Mouse (Mus musculus): ENCODE data around the gene Hdac9. TPM values are rescaled to one million over a fixed set of nuclear protein-coding genes. Genes with fewer than 3 reads are reported as not detected.

The Hdac9 gene
- polyA plus RNA-seq, 1 experiment from 2014 or later, result 26.1 TPM

DNA sequence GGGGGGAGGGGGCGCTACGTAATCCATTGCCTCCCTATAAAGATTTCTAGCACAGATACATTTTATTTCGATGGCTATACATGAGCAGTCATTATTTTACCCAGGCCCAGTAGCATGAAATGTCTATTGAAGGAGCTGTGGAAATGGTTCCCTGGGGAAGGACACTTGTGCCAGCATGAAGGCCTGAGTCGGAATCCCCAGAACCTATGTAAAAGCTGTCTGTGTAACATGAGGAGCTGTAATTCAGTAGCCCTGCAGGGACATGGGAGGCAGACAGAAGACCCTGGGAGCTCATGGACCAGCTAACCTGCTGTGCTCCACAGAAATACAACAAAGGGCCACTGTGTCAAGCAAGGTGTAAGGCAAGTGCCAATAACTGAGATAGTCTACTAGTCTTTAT lies 75.7 kb downstream of the Hdac9 start:
- Histone ChIP-seq H3K36me3 (no peaks in the 10 kb centered on the region), H3K9me3 (replicated peaks) (no peaks in the 10 kb centered on the region), H3K27ac (no peak overlapping the region), H3K9ac (no peak overlapping the region), H3K27me3 (no peaks in the 10 kb centered on the region), H3K4me2 (no peak overlapping the region), H3K4me3 (no peak overlapping the region), H3K4me1 (replicated peaks) (peaks cover 7% of the 10 kb centered on the region; the same call in 1 of the 2 replicates)
- 86% methylated on average over 4 of the region's 4 CpGs for WGBS
- no peak for ATAC-seq (replicated peaks; ENCODE audit: insufficient number of reproducible peaks, insufficient read depth, low FRiP score, low read depth)

DNA sequence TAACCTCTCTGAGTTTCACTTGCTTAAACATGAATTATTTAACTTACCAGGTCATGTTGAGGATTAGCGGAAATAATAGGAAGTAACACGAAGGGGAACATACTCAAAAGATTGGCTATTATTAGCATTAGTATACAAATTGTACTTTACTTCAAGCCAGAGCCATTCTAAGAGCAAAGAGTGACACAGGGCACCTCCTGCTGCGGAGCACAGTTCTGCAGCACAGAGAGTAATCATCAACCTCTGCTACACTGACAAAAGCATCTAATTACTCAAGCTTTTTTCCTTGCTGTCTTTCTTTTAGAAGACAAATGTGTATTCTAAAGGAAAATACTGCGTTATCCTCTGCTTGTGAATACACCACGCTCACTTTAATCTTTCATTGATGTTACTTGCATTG lies 79.6 kb downstream of the Hdac9 start:
- H3K4me2 ChIP-seq, result no peak overlapping the region
- no peak for ATAC-seq (replicated peaks; ENCODE audit: insufficient number of reproducible peaks, insufficient read depth, low FRiP score, low read depth)

DNA sequence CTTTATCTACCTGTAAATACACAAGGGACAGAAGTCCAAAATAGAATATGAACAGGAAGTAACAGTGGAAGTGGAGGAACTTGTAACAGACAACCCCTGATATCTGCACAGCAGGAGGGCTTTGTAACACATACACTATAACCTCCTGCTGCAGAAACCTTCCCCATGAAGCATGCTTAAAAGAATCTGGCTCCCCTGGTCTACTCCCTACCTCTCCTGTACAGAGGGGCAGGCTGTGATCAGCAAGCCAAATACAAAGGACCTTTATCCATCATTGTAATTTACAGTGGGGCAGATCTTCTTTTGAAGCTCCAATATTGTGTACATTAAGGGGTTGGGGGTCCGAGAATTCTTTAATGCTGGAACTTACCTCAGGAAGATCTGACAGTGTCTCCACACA lies 80.0 kb downstream of the Hdac9 start:
- no peak overlapping the region for H3K4me2 ChIP-seq
- H3K36me3 ChIP-seq, result no peaks in the 10 kb centered on the region
- no peak overlapping the region for H3K4me3 ChIP-seq
- no peaks in the 10 kb centered on the region for H3K27me3 ChIP-seq
- H3K27ac ChIP-seq, result no peak overlapping the region
- H3K9ac ChIP-seq, result no peak overlapping the region
- ATAC-seq (replicated peaks; ENCODE audit: insufficient number of reproducible peaks, insufficient read depth, low FRiP score, low read depth), result no peak
- peaks cover 10% of the 10 kb centered on the region for H3K4me1 ChIP-seq (replicated peaks)
- WGBS, result 78% methylated on average over 1 of the region's 1 CpGs
- no peaks in the 10 kb centered on the region for H3K9me3 ChIP-seq (replicated peaks)

More for the DNA sequence above, 79.6 kb downstream of the Hdac9 start:
- Histone ChIP-seq H3K27ac (no peak overlapping the region), H3K4me1 (replicated peaks) (peaks cover 10% of the 10 kb centered on the region), H3K9ac (no peak overlapping the region), H3K9me3 (replicated peaks) (no peaks in the 10 kb centered on the region), H3K27me3 (no peaks in the 10 kb centered on the region), H3K36me3 (no peaks in the 10 kb centered on the region), H3K4me3 (no peak overlapping the region)
- 74% methylated on average over 5 of the region's 5 CpGs for WGBS

DNA sequence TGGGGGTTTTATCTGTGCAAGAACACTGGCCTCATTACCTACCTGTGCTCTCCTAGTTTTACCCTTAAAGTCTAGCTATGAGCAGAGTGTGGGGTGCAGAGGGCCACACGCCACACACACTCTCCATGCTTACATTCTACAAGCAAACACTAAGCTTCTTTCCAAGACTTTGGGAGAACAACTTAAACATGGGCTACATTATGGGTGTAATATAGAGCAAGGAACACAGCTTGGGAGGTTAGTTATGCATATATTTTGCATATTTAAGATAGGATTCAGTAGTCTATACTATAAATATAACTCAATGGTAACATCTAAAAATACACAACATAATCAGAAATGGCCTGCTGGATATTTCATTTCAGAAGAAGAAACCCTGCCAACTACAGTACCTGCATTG lies 80.8 kb downstream of the Hdac9 start:
- Histone ChIP-seq H3K9me3 (replicated peaks) (no peaks in the 10 kb centered on the region), H3K4me3 (no peak overlapping the region), H3K4me1 (replicated peaks) (peaks cover 10% of the 10 kb centered on the region), H3K4me2 (no peak overlapping the region), H3K36me3 (no peaks in the 10 kb centered on the region), H3K27me3 (no peaks in the 10 kb centered on the region), H3K9ac (no peak overlapping the region), H3K27ac (no peak overlapping the region)
- no peak for ATAC-seq (replicated peaks; ENCODE audit: insufficient number of reproducible peaks, insufficient read depth, low FRiP score, low read depth)
- 94% methylated on average over 1 of the region's 1 CpGs for WGBS

DNA sequence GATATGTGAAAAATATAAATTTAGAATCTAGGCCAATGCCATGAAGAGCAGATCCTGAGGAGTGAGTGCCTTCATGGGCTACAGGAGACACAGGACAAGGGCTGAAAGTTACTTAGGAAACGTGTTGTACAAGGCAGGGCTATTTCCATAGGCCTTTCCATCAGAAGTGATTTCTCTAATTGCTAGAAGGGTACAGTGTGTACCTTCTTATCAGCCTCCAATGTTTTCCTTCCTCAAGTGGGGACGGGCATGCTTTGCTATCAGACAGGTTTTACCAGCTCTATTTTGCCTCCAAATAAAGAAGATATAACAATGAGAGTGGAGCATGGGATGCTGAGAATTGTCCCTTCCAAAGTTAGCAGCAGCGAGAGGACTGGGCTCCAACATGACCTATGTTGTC lies 81.4 kb downstream of the Hdac9 start:
- ATAC-seq (replicated peaks; ENCODE audit: insufficient number of reproducible peaks, insufficient read depth, low FRiP score, low read depth), result no peak
- Histone ChIP-seq H3K27me3 (no peaks in the 10 kb centered on the region), H3K4me1 (replicated peaks) (peaks cover 10% of the 10 kb centered on the region), H3K27ac (no peak overlapping the region), H3K4me3 (no peak overlapping the region), H3K9ac (no peak overlapping the region), H3K36me3 (no peaks in the 10 kb centered on the region), H3K4me2 (no peak overlapping the region), H3K9me3 (replicated peaks) (no peaks in the 10 kb centered on the region)
- 52% methylated on average over 3 of the region's 3 CpGs for WGBS

DNA sequence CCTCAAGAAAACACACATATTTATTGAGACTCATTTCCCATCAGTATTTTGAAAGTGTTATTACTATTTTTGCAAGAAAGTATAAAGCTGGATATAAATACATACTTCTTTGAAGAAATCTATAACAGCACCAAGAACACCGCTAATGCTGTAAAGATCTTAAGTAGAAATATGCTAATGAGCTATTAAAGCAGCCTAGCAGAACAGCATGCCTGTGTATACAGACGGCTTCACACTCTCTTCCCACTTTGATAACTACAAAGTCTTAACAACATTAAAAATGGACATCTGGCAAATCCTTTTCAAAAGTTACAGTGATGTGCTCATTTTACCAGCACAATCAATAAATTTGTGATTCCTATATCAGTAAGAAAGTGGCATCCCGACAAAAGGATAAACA lies 88.2 kb downstream of the Hdac9 start:
- no peaks in the 10 kb centered on the region for H3K9me3 ChIP-seq (replicated peaks)
- H3K9ac ChIP-seq, result no peak overlapping the region
- H3K27ac ChIP-seq, result no peak overlapping the region
- WGBS, result 73% methylated on average over 3 of the region's 3 CpGs
- H3K36me3 ChIP-seq, result no peaks in the 10 kb centered on the region
- ATAC-seq (replicated peaks; ENCODE audit: insufficient number of reproducible peaks, insufficient read depth, low FRiP score, low read depth), result no peak
- H3K4me3 ChIP-seq, result no peak overlapping the region
- no peaks in the 10 kb centered on the region for H3K4me1 ChIP-seq (replicated peaks)
- H3K27me3 ChIP-seq, result no peaks in the 10 kb centered on the region
- H3K4me2 ChIP-seq, result no peak overlapping the region

DNA sequence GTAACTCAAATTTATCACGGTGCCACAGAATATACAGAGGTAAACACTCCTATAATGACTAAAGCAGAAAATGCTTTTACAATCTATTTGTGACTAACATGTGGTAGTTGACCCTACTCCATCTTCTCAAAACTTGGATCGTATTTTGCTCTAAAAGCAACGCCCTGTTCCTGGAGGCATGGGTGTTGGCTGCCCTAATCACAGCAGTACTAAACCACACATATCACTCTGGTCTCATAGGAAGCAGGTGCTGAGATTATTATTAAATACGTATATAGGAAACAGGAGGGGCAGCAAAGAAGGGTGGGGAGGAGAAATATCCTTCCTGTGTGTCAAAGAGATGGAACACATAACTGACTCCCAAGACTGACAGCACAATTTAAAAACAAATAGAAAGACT lies 90.0 kb downstream of the Hdac9 start:
- no peaks in the 10 kb centered on the region for H3K9me3 ChIP-seq (replicated peaks)
- H3K27ac ChIP-seq, result no peak overlapping the region
- 77% methylated on average over 4 of the region's 4 CpGs for WGBS
- no peaks in the 10 kb centered on the region for H3K27me3 ChIP-seq
- H3K4me1 ChIP-seq (replicated peaks), result no peaks in the 10 kb centered on the region
- H3K4me3 ChIP-seq, result no peak overlapping the region
- no peaks in the 10 kb centered on the region for H3K36me3 ChIP-seq
- H3K9ac ChIP-seq, result no peak overlapping the region
- no peak overlapping the region for H3K4me2 ChIP-seq
- ATAC-seq (replicated peaks; ENCODE audit: insufficient number of reproducible peaks, insufficient read depth, low FRiP score, low read depth), result no peak

DNA sequence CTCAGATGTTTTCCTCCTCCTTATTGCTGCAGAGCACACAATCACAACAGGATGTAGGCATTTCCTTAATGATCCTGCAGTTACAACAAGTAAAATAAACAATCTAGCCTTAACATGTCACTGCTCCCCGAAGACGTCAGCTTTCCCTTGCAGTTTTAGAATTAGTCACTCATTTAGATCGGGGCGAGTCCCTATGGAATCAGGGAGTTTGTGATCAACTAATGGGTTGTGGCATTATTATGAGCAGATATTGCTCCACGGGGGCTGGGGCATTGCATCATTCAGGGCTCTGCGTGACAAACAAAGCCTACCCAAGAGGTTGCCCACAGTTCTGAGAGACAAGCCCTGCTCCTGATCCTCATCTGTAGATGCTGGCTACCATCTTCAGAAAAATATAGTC lies 96.7 kb downstream of the Hdac9 start:
- no peaks in the 10 kb centered on the region for H3K27me3 ChIP-seq
- H3K9me3 ChIP-seq (replicated peaks), result no peaks in the 10 kb centered on the region
- H3K9ac ChIP-seq, result no peak overlapping the region
- no peak for ATAC-seq (replicated peaks; ENCODE audit: insufficient number of reproducible peaks, insufficient read depth, low FRiP score, low read depth)
- H3K36me3 ChIP-seq, result no peaks in the 10 kb centered on the region
- H3K27ac ChIP-seq, result no peak overlapping the region
- 49% methylated on average over 6 of the region's 6 CpGs for WGBS
- H3K4me1 ChIP-seq (replicated peaks), result no peaks in the 10 kb centered on the region
- H3K4me2 ChIP-seq, result no peak overlapping the region
- H3K4me3 ChIP-seq, result no peak overlapping the region

DNA sequence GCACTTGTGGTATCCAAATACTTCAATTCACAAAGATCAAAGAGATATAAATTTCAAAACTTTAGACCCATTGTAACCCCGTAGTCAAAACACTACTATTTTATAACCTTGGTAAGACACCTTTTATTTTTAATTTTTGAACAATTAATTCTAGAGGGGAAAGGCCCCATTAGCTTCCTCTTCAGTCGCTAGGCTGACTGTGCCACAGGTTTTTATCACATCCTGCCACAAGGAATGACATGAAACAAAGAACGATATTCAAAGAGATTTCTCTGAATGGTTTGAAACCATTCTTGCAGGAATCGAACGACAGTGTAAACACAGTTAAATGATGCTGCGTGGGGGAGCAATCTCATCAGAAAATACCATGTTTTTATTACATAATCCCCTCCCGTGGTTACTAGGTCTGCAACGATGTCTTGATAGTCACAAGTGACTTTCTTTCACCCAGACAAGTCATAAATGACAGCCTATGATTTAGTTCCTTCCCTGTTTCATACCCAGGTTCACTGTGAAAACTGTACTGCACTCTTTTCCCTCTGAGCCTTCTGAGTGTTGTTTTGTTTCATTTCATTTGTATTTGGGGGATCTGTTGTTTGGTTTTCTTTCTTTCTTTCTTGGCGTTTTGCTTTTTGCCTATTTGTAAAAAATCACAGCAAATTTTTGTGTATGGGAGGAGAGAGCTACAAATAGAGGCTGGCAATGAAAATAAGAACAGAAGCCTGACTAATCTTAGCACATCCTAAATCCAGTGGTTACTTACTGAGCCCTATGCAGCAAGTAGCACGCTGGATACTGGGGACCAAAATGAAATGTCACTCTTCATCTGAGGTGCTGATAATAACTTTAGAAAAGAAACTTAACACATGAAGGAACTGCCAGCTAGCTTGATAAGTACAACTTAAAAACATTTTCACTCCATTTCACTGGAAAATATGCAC lies 105.0 kb downstream of the Hdac9 start:
- Histone ChIP-seq H3K4me2 (no peak overlapping the region), H3K9ac (no peak overlapping the region), H3K36me3 (no peaks in the 10 kb centered on the region), H3K27me3 (no peaks in the 10 kb centered on the region), H3K27ac (no peak overlapping the region), H3K9me3 (replicated peaks) (no peaks in the 10 kb centered on the region), H3K4me1 (replicated peaks) (no peaks in the 10 kb centered on the region), H3K4me3 (no peak overlapping the region)
- ATAC-seq (replicated peaks; ENCODE audit: insufficient number of reproducible peaks, insufficient read depth, low FRiP score, low read depth), result no peak
- 51% methylated on average over 10 of the region's 10 CpGs for WGBS

DNA sequence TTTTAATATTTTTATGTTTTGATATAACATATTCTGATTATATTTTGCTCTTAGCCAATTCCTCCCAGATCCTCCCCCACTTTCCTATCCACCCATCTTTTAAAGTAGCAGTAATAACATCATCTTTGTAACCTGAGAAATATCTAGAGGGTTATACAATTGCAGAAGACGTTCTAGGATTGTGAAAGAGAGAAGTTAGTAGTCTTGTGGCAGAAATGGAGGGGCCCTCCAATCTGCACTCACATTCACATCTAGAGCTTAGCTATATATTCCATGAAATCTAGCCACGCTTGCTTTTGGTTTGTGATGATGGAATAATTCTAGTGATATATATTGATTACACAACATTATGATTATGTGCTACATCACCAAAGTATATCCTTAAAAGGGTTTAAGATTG lies 106.7 kb downstream of the Hdac9 start:
- ATAC-seq (replicated peaks; ENCODE audit: insufficient number of reproducible peaks, insufficient read depth, low FRiP score, low read depth), result no peak
- Histone ChIP-seq H3K4me3 (no peak overlapping the region), H3K4me1 (replicated peaks) (no peaks in the 10 kb centered on the region), H3K36me3 (no peaks in the 10 kb centered on the region), H3K9me3 (replicated peaks) (no peaks in the 10 kb centered on the region), H3K27ac (no peak overlapping the region), H3K9ac (no peak overlapping the region), H3K27me3 (no peaks in the 10 kb centered on the region), H3K4me2 (no peak overlapping the region)
- 71% methylated on average over 2 of the region's 2 CpGs for WGBS

DNA sequence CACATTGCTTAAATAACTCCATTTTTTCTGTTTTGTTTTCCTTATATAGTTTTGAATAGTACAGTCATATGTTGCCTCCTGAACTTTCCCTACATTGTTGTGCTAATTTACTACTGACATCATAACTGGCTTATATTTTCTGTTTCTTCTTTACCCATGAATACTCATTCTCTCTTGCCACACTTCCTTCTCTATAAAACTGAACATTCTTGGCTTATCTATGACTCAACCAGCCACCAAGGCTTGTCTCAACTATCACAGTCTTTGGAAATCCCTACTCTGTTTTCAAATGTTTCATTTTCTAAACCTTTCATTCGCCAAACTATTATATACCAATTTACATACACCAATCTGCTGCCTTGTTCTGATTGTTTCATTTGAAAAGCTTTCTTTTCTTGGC lies 108.7 kb downstream of the Hdac9 start:
- Histone ChIP-seq H3K27ac (no peak overlapping the region), H3K4me2 (no peak overlapping the region), H3K4me3 (no peak overlapping the region), H3K9me3 (replicated peaks) (no peaks in the 10 kb centered on the region), H3K36me3 (no peaks in the 10 kb centered on the region), H3K9ac (no peak overlapping the region), H3K4me1 (replicated peaks) (no peaks in the 10 kb centered on the region), H3K27me3 (no peaks in the 10 kb centered on the region)
- 80% methylated on average over 1 of the region's 1 CpGs for WGBS
- no peak for ATAC-seq (replicated peaks; ENCODE audit: insufficient number of reproducible peaks, insufficient read depth, low FRiP score, low read depth)

DNA sequence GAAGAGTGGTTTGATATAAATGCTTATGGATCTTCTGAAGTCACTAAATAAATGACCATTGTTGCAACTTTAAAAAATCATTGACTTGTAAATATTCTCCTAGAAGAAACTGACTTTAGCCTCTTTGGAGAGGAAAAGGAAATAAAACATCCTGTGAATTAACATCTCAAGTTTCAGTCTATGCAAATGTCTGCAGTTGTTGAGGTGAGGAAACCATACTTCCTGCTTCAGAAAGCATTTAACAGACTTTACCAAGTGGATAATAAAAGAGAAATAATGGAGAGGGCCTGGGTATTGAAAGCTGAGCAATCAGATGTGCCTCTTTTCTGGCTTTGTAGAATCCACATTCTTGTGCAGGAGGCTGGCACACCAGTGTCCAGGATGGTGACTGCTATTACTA lies 110.4 kb downstream of the Hdac9 start:
- no peak overlapping the region for H3K27ac ChIP-seq
- H3K27me3 ChIP-seq, result no peaks in the 10 kb centered on the region
- H3K4me1 ChIP-seq (replicated peaks), result no peaks in the 10 kb centered on the region
- no peak overlapping the region for H3K9ac ChIP-seq
- H3K4me3 ChIP-seq, result no peak overlapping the region
- H3K9me3 ChIP-seq (replicated peaks), result no peaks in the 10 kb centered on the region
- ATAC-seq (replicated peaks; ENCODE audit: insufficient number of reproducible peaks, insufficient read depth, low FRiP score, low read depth), result no peak
- no peak overlapping the region for H3K4me2 ChIP-seq
- no peaks in the 10 kb centered on the region for H3K36me3 ChIP-seq

All from heart, embryonic 15.5 days (tissue).